Mouse (Mus musculus) liver, embryonic 14 days (tissue): Measurements from ENCODE around the gene Zim1. TPM values are rescaled to one million over a fixed set of nuclear protein-coding genes. Genes with fewer than 3 reads are reported as not detected.

Source experiments
- polyA plus RNA-seq: library from polyadenylated mRNA; depleted of rRNA; stranded (reverse); fragments of >200 nt; gene quantifications from 2 replicates; pipeline ENCODE4 v1.2.3, GENCODE M21; 2012; rRNA removed

Zim1 gene
- polyA plus RNA-seq: 4.9 and 5.3 TPM in 2 replicates

DNA sequence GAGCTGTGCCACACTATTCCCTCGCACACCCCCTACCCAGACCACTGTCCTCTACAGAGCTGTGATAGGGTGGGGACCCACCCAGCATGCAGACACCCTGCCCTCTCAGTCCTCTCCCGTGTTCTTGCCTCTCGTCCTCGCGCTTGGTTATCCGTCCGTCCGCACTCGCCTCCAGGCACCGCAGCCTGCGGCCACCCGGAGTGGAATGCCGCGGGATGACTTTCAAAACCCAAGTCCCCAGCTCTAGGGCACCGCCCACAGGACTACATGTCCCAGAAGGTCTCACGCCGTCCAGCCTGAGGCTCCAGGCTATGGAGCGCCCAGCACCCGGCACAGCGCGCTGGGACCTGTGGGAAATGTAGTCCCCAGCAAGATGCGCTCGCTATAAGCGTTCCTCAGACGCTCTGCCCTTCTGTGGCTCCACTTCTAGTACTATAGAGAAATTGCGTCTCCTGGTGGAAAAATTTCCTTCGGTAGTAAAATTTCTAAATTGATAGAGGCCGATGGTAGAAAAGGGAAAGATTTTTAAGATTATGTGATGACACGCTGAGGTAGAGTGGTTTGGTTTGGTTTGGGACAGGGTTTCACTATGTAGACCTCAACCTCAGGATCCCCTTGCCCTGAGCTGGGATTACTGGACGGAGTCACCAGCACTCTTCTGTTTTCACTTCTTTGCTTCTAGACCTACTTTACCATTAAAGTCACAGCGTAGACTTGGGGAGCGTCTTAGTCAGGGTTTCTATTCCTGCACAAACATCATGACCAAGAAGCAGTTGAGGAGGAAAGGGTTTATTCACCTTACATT is at the start of gene Zim1:
TSS of gene Zim1 (minus strand) at position 210 of the 805 bp plus-strand sequence.

DNA sequence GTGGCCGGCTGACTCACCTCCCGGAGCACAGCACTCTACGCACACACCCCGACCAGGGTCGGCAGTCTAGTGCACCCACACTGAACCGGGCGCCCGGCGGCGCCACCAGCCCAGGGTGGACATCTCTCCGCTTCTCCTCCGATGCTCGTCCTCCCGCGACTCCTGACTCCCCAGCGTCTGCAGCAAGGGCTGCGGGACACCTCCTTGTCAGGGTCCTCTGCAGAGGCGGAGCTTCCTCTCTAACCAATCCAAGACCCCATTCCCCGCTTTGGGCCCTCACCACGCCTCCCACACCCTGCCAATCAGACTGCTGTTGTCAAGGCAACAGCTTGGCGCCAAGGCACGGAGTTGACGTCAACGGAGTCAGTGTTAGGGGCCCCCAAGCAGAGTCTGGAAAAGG is 34.0 kb upstream of the Zim1 start, which contains the start of the genes Peg3 and Usp29:
TSS of gene Peg3 (minus strand) at position 191 of the 400 bp plus-strand sequence.
TSS of gene Usp29 (plus strand) at position 338 of the 400 bp plus-strand sequence.

Other genes starting within 250 kb of the Zim1 start
- gene Olfr1336, start 240.3 kb downstream of the Zim1 start, polyA plus RNA-seq: not detected in 2 replicates
- not detected in 2 replicates for gene Olfr1346, start 229.3 kb downstream of the Zim1 start, polyA plus RNA-seq
- not detected in 2 replicates for gene Olfr5, start 209.5 kb downstream of the Zim1 start, polyA plus RNA-seq
- gene Olfr1347, start 196.7 kb downstream of the Zim1 start, polyA plus RNA-seq: not detected in 2 replicates
- not detected in 2 replicates for gene Olfr1348, start 187.7 kb downstream of the Zim1 start, polyA plus RNA-seq
- not detected in 2 replicates for gene Olfr1349, start 173.5 kb downstream of the Zim1 start, polyA plus RNA-seq
- not detected in 2 replicates for gene Olfr1350, start 131.6 kb downstream of the Zim1 start, polyA plus RNA-seq
- 21.3 and 21.7 TPM in 2 replicates for gene Peg3, start 34.0 kb upstream of the Zim1 start, polyA plus RNA-seq
- 1.9 and 2.2 TPM in 2 replicates for gene Usp29, start 34.1 kb upstream of the Zim1 start, polyA plus RNA-seq